ENCODE assay signal across 16 mouse cellular contexts in genomic region chr17:70513736-70514135, GRCm38 (mm10).
"Had no signal": no experiment of that assay in that cellular context is flagged by ENCODE, and none has a peak within 500 bp of the region (broad histone marks: within the 10 kb centered on the region; RNA-seq: fewer than 3 reads in every experiment).

No protein-coding gene starts in this region.

- H3K36me3 ChIP-seq: stomach, embryonic 15.5 days had no signal

- H3K27me3 ChIP-seq: neural tube, embryonic 13.5 days; neural tube, embryonic 15.5 days; stomach, embryonic 15.5 days had no signal

- H3K9me3 ChIP-seq: neural tube, embryonic 13.5 days; neural tube, embryonic 15.5 days; stomach, embryonic 15.5 days had no signal

- H3K4me2 ChIP-seq: neural tube, embryonic 13.5 days; neural tube, embryonic 15.5 days; stomach, embryonic 15.5 days had no signal

- H3K9ac ChIP-seq: neural tube, embryonic 13.5 days; neural tube, embryonic 15.5 days; stomach, embryonic 15.5 days had no signal

- DNase-seq: retina, postnatal 1 day; right cerebral cortex, adult 18-20 months; right cerebral cortex, postnatal 14 days; right cerebral cortex, postnatal 25 days; right cerebral cortex, postnatal 4 days; spleen, adult 18-20 months; thymus, adult 18-20 months; thymus, adult 2 months; thymus, postnatal 14 days; thymus, postnatal 25 days; thymus, postnatal 36 days; thymus, postnatal 4 days had no signal

- H3K4me1 ChIP-seq: neural tube, embryonic 13.5 days; neural tube, embryonic 15.5 days; stomach, embryonic 15.5 days had no signal

- H3K4me3 ChIP-seq: neural tube, embryonic 13.5 days; neural tube, embryonic 15.5 days; stomach, embryonic 15.5 days had no signal

- H3K27ac ChIP-seq: neural tube, embryonic 13.5 days; neural tube, embryonic 15.5 days; stomach, embryonic 15.5 days; stomach, postnatal 0 days had no signal
